ENCODE assay signal across 21 mouse cellular contexts in the genomic region with DNA sequence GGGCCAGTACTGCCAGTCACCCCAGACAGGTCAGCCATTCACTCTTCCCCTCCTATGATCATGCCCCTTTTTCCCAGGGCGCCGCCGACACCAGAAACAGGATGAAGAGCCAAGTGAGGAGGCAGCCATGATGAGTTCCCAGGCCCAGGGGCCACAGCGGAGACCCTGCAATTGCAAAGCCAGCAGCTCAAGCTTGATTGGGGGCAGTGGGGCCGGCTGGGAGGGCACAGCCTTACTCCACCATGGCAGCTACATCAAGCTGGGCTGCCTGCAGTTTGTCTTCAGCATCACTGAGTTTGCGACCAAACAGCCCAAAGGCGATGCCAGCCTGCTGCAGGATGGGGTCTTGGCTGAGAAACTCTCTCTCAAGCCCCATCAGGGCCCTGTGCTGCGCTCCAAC. TPM values are rescaled to one million over a fixed set of nuclear protein-coding genes. Genes with fewer than 3 reads are reported as not detected.
A peak's percentile ranks its signal among the peaks of the same experiment; 100 is the strongest.
DNase-seq lines count a peak whose midpoint lies in the region; ATAC-seq and TF ChIP-seq lines count a peak whose summit lies in the region.
"Had no signal": no experiment of that assay in that cellular context is flagged by ENCODE, and none has a peak within 500 bp of the region (broad histone marks: within the 10 kb centered on the region; RNA-seq: fewer than 3 reads in every experiment).

No protein-coding gene starts in this region.

- 88% methylated on average over 8 of the region's 8 CpGs for WGBS in heart, adult 2 months
- 89% methylated on average over 8 of the region's 8 CpGs for WGBS in liver, embryonic 13.5 days (ENCODE audit: insufficient replicate concordance)
- 86% methylated on average over 8 of the region's 8 CpGs for WGBS in liver, embryonic 11.5 days
- WGBS in midbrain, embryonic 12.5 days, result 90% methylated on average over 8 of the region's 8 CpGs
- 88% methylated on average over 8 of the region's 8 CpGs for WGBS in midbrain, embryonic 15.5 days

- H3K79me2 ChIP-seq in heart, adult 2 months (replicated peaks; ENCODE audit: control insufficient read depth, insufficient read depth, low read length), result no peaks in the 10 kb centered on the region

- no peak overlapping the region for H3K9ac ChIP-seq in heart, adult 2 months (ENCODE audit: low read depth, low read length)
- H3K9ac ChIP-seq in liver, embryonic 13.5 days, result no peak overlapping the region
- H3K9ac ChIP-seq in liver, embryonic 11.5 days (ENCODE audit: low read depth, low read length), result no peak overlapping the region
- peak overlapping the region; percentile 15; the same call in 1 of the 2 replicates for H3K9ac ChIP-seq in midbrain, embryonic 12.5 days (replicated peaks)
- H3K9ac ChIP-seq in midbrain, embryonic 15.5 days, result no peak overlapping the region
- H3K9ac ChIP-seq: embryonic facial prominence, embryonic 13.5 days; embryonic facial prominence, embryonic 15.5 days; forebrain, embryonic 13.5 days had no signal

- H3K27ac ChIP-seq in heart, adult 2 months, result no peak overlapping the region
- H3K27ac ChIP-seq in liver, embryonic 13.5 days, result peak overlapping the region; percentile 6; the same call in 1 of the 2 replicates
- H3K27ac ChIP-seq in liver, embryonic 11.5 days (ENCODE audit: low read depth, low read length), result no peak overlapping the region
- no peak overlapping the region for H3K27ac ChIP-seq in midbrain, embryonic 12.5 days (replicated peaks)
- no peak overlapping the region for H3K27ac ChIP-seq in midbrain, embryonic 15.5 days
- H3K27ac ChIP-seq: embryonic facial prominence, embryonic 13.5 days; embryonic facial prominence, embryonic 15.5 days; forebrain, embryonic 13.5 days had no signal

- intact Hi-C loops in heart, adult 2 months (cut with DNase I), result no loop called here

- DNase-seq in heart, adult 11 months, result peak; percentile 90
- no peak for DNase-seq in heart, adult 2 months
- no peak for DNase-seq in liver, embryonic 13.5 days
- DNase-seq in liver, embryonic 11.5 days (ENCODE audit: low spot score), result no peak
- DNase-seq in urinary bladder, postnatal 10 days (ENCODE audit: low spot score), result no peak
- DNase-seq: adrenal gland, adult 2 months; adrenal gland, postnatal 10 days; cerebellum, adult 11 months; cerebellum, adult 18-20 months; cerebellum, adult 8-10 months; cerebellum, adult 9-11 months; cerebellum, postnatal 14 days; cerebellum, postnatal 36 days; embryo, embryonic 11 days had no signal

- no peaks in the 10 kb centered on the region for H3K9me3 ChIP-seq in liver, embryonic 13.5 days (replicated peaks)
- H3K9me3 ChIP-seq in liver, embryonic 11.5 days (ENCODE audit: control insufficient read depth, low read length), result no peaks in the 10 kb centered on the region
- no peaks in the 10 kb centered on the region for H3K9me3 ChIP-seq in midbrain, embryonic 12.5 days
- no peaks in the 10 kb centered on the region for H3K9me3 ChIP-seq in midbrain, embryonic 15.5 days
- H3K9me3 ChIP-seq: embryonic facial prominence, embryonic 13.5 days; embryonic facial prominence, embryonic 15.5 days; forebrain, embryonic 13.5 days had no signal

- H3K36me3 ChIP-seq in heart, adult 2 months (ENCODE audit: control insufficient read depth, insufficient read depth, low read length), result no peaks in the 10 kb centered on the region; the same call in 1 of the 2 replicates
- peaks cover 61% of the 10 kb centered on the region for H3K36me3 ChIP-seq in liver, embryonic 13.5 days
- peaks cover 41% of the 10 kb centered on the region for H3K36me3 ChIP-seq in liver, embryonic 11.5 days (ENCODE audit: control insufficient read depth, insufficient read depth, low read length)
- H3K36me3 ChIP-seq in midbrain, embryonic 12.5 days, result peaks cover 56% of the 10 kb centered on the region
- peaks cover 45% of the 10 kb centered on the region for H3K36me3 ChIP-seq in midbrain, embryonic 15.5 days (replicated peaks)

- H3K4me3 ChIP-seq in heart, adult 2 months, result no peak overlapping the region
- no peak overlapping the region for H3K4me3 ChIP-seq in liver, embryonic 13.5 days (replicated peaks)
- no peak overlapping the region for H3K4me3 ChIP-seq in liver, embryonic 11.5 days (ENCODE audit: low read depth, low read length)
- no peak overlapping the region for H3K4me3 ChIP-seq in midbrain, embryonic 12.5 days
- no peak overlapping the region for H3K4me3 ChIP-seq in midbrain, embryonic 15.5 days
- H3K4me3 ChIP-seq: embryonic facial prominence, embryonic 13.5 days; embryonic facial prominence, embryonic 15.5 days; erythroblast, embryonic 14.5 days; forebrain, embryonic 13.5 days had no signal

- H3K4me1 ChIP-seq in heart, adult 2 months (ENCODE audit: control insufficient read depth, insufficient read depth, low read length), result peaks cover 7% of the 10 kb centered on the region
- peaks cover 48% of the 10 kb centered on the region for H3K4me1 ChIP-seq in liver, embryonic 13.5 days (replicated peaks)
- H3K4me1 ChIP-seq in liver, embryonic 11.5 days (replicated peaks; ENCODE audit: control insufficient read depth, insufficient read depth, low read length), result peaks cover 35% of the 10 kb centered on the region
- peaks cover 15% of the 10 kb centered on the region for H3K4me1 ChIP-seq in midbrain, embryonic 12.5 days
- peaks cover 23% of the 10 kb centered on the region for H3K4me1 ChIP-seq in midbrain, embryonic 15.5 days

- TF ChIP-seq EP300 in heart, adult 2 months (IDR thresholded peaks at IDR 0.05; ENCODE audit: insufficient read depth, low read depth, low read length), result no peak

- TF ChIP-seq POLR2A in heart, adult 2 months (IDR thresholded peaks at IDR 0.05; ENCODE audit: insufficient read depth, low read depth, low read length), result no peak

- no peaks in the 10 kb centered on the region for H3K27me3 ChIP-seq in heart, adult 2 months (ENCODE audit: control insufficient read depth, insufficient read depth, low read length)
- H3K27me3 ChIP-seq in liver, embryonic 13.5 days, result no peaks in the 10 kb centered on the region
- no peaks in the 10 kb centered on the region for H3K27me3 ChIP-seq in liver, embryonic 11.5 days (replicated peaks; ENCODE audit: control insufficient read depth, insufficient read depth, low read length)
- H3K27me3 ChIP-seq in midbrain, embryonic 12.5 days, result no peaks in the 10 kb centered on the region
- H3K27me3 ChIP-seq in midbrain, embryonic 15.5 days (replicated peaks), result no peaks in the 10 kb centered on the region
- H3K27me3 ChIP-seq: embryonic facial prominence, embryonic 13.5 days; embryonic facial prominence, embryonic 15.5 days; forebrain, embryonic 13.5 days had no signal

- no peak overlapping the region for H3K4me2 ChIP-seq in liver, embryonic 13.5 days
- no peak overlapping the region for H3K4me2 ChIP-seq in liver, embryonic 11.5 days
- H3K4me2 ChIP-seq in midbrain, embryonic 12.5 days (replicated peaks), result no peak overlapping the region
- H3K4me2 ChIP-seq in midbrain, embryonic 15.5 days, result no peak overlapping the region
- H3K4me2 ChIP-seq: embryonic facial prominence, embryonic 13.5 days; embryonic facial prominence, embryonic 15.5 days; forebrain, embryonic 13.5 days had no signal

- ATAC-seq in liver, embryonic 13.5 days (ENCODE audit: low read depth), result no peak
- no peak for ATAC-seq in liver, embryonic 11.5 days (replicated peaks; ENCODE audit: low FRiP score)
- no peak for ATAC-seq in midbrain, embryonic 12.5 days (ENCODE audit: low FRiP score, low read depth)
- ATAC-seq in midbrain, embryonic 15.5 days (replicated peaks), result no peak
- ATAC-seq: forebrain, embryonic 13.5 days; forebrain, embryonic 16.5 days had no signal

- no peak for TF ChIP-seq CTCF in heart, adult 2 months (IDR thresholded peaks at IDR 0.05)

RNA-seq across cellular contexts. Expression of a gene that starts 2.8 kb away (rescaled TPM):
- 1 to 10 TPM; 4.0 to 4.8 TPM for total RNA-seq in heart, adult 2 months (2021)
- 3.5 and 4.7 TPM in 2 replicates for polyA plus RNA-seq in heart, adult 2 months (2012; rRNA removed)
- 18.2 and 19.3 TPM in 2 replicates for polyA plus RNA-seq in liver, embryonic 13.5 days (2015; fragmentation: Nextera tagmentation; extraction: Ambion mirVana)
- polyA plus RNA-seq in liver, embryonic 11.5 days (2014; fragmentation: Nextera tagmentation; extraction: Ambion mirVana), result 23.8 and 24.9 TPM in 2 replicates
- 21.9 and 23.1 TPM in 2 replicates for polyA plus RNA-seq in midbrain, embryonic 12.5 days (2016; fragmentation: Nextera tagmentation; extraction: Ambion mirVana)
- 51.8 and 52.7 TPM in 2 replicates for polyA plus RNA-seq in midbrain, embryonic 15.5 days (2015; fragmentation: Nextera tagmentation; extraction: Ambion mirVana)

RNA-seq across cellular contexts. Expression of a gene that starts 8.5 kb away (rescaled TPM):
- total RNA-seq in heart, adult 2 months (2021), result 10 to 100 TPM; 51.7 to 59.9 TPM
- polyA plus RNA-seq in heart, adult 2 months (2012; rRNA removed), result 118 and 172 TPM in 2 replicates
- 24.6 and 27.1 TPM in 2 replicates for polyA plus RNA-seq in liver, embryonic 13.5 days (2015; fragmentation: Nextera tagmentation; extraction: Ambion mirVana)
- polyA plus RNA-seq in liver, embryonic 11.5 days (2014; fragmentation: Nextera tagmentation; extraction: Ambion mirVana), result 44.8 TPM in 2 replicates
- polyA plus RNA-seq in midbrain, embryonic 12.5 days (2016; fragmentation: Nextera tagmentation; extraction: Ambion mirVana), result 64.8 and 67.0 TPM in 2 replicates
- 76.7 and 80.4 TPM in 2 replicates for polyA plus RNA-seq in midbrain, embryonic 15.5 days (2015; fragmentation: Nextera tagmentation; extraction: Ambion mirVana)

RNA-seq across cellular contexts. Expression of a gene that starts 46.7 kb away (rescaled TPM):
- total RNA-seq in heart, adult 2 months (2021), result 10 to 100 TPM; 23.6 to 30.5 TPM
- 22.3 and 25.3 TPM in 2 replicates for polyA plus RNA-seq in heart, adult 2 months (2012; rRNA removed)
- polyA plus RNA-seq in liver, embryonic 13.5 days (2015; fragmentation: Nextera tagmentation; extraction: Ambion mirVana), result 6.5 and 7.6 TPM in 2 replicates
- 17.0 and 18.6 TPM in 2 replicates for polyA plus RNA-seq in liver, embryonic 11.5 days (2014; fragmentation: Nextera tagmentation; extraction: Ambion mirVana)
- polyA plus RNA-seq in midbrain, embryonic 12.5 days (2016; fragmentation: Nextera tagmentation; extraction: Ambion mirVana), result 30.8 and 31.0 TPM in 2 replicates
- polyA plus RNA-seq in midbrain, embryonic 15.5 days (2015; fragmentation: Nextera tagmentation; extraction: Ambion mirVana), result 19.2 and 20.7 TPM in 2 replicates

RNA-seq across cellular contexts. Expression of a gene that starts 50.9 kb away (rescaled TPM):
- 10 to 100 TPM; 25.0 to 28.2 TPM for total RNA-seq in heart, adult 2 months (2021)
- polyA plus RNA-seq in heart, adult 2 months (2012; rRNA removed), result 34.9 and 42.4 TPM in 2 replicates
- polyA plus RNA-seq in liver, embryonic 13.5 days (2015; fragmentation: Nextera tagmentation; extraction: Ambion mirVana), result 19.1 and 20.2 TPM in 2 replicates
- polyA plus RNA-seq in liver, embryonic 11.5 days (2014; fragmentation: Nextera tagmentation; extraction: Ambion mirVana), result 39.0 and 40.8 TPM in 2 replicates
- 33.4 and 33.6 TPM in 2 replicates for polyA plus RNA-seq in midbrain, embryonic 12.5 days (2016; fragmentation: Nextera tagmentation; extraction: Ambion mirVana)
- polyA plus RNA-seq in midbrain, embryonic 15.5 days (2015; fragmentation: Nextera tagmentation; extraction: Ambion mirVana), result 31.7 and 33.5 TPM in 2 replicates
